ENCODE assay signal across 8 mouse cellular contexts in the genomic region with DNA sequence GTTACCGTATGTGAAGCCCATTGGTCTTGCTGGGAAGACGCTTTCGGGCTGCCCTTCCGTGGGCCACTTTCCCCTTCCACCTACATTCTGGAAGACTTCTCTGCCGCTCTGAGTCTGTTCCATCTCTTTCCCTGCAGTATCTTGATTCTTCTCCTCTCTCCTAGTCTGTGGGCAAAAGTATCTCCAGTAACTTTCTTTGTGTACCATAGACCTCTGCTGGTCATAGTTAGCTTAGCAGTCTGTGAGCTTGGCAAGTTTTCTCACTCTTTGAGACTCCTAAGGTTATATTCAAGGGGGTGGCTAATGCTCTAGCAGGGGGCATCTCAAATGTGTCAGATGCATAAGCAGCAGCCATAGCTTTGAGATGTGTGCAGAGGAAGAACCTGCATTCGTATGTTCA. TPM values are rescaled to one million over a fixed set of nuclear protein-coding genes. Genes with fewer than 3 reads are reported as not detected.
DNase-seq lines count a peak whose midpoint lies in the region; ATAC-seq and TF ChIP-seq lines count a peak whose summit lies in the region.

No protein-coding gene starts in this region.

- no peaks in the 10 kb centered on the region for H3K36me3 ChIP-seq in liver, embryonic 14.5 days (replicated peaks; ENCODE audit: control insufficient read depth, insufficient read depth, low read depth)
- no peaks in the 10 kb centered on the region for H3K36me3 ChIP-seq in midbrain, embryonic 14.5 days (ENCODE audit: control insufficient read depth, insufficient read depth, low read length)

- peak; percentile 96 for ATAC-seq in frontal cortex, adult (ENCODE audit: low TSS enrichment)
- no peak for ATAC-seq in liver, embryonic 14.5 days (ENCODE audit: insufficient read depth)
- peak; percentile 20; the same call in 1 of the 2 replicates for ATAC-seq in midbrain, embryonic 14.5 days (ENCODE audit: low FRiP score, low TSS enrichment)

- peak; percentile 9; the same call in 1 of the 2 replicates for TF ChIP-seq CTCF in liver, embryonic 14.5 days (IDR thresholded peaks at IDR 0.05; ENCODE audit: low read depth)

- no peak overlapping the region for H3K9ac ChIP-seq in liver, embryonic 14.5 days (replicated peaks)
- no peak overlapping the region for H3K9ac ChIP-seq in midbrain, embryonic 14.5 days (replicated peaks; ENCODE audit: low read length)

- 72% methylated on average over 6 of the region's 6 CpGs for WGBS in liver, embryonic 14.5 days (ENCODE audit: insufficient replicate concordance)
- WGBS in midbrain, embryonic 14.5 days, result 84% methylated on average over 6 of the region's 6 CpGs

- no peaks in the 10 kb centered on the region for H3K27me3 ChIP-seq in liver, embryonic 14.5 days (ENCODE audit: control insufficient read depth, insufficient read depth, low read length)
- no peaks in the 10 kb centered on the region for H3K27me3 ChIP-seq in midbrain, embryonic 14.5 days (ENCODE audit: control insufficient read depth, insufficient read depth, low read length)

- H3K4me3 ChIP-seq in liver, embryonic 14.5 days (ENCODE audit: insufficient read depth in 1 of 2, low read depth in 2 of 2, low read length in 2 of 2), result no peak overlapping the region
- H3K4me3 ChIP-seq in midbrain, embryonic 14.5 days (replicated peaks; ENCODE audit: low read depth, low read length), result no peak overlapping the region

- TF ChIP-seq EP300 in liver, embryonic 14.5 days (IDR thresholded peaks at IDR 0.05; ENCODE audit: low read depth), result no peak

- no peak for DNase-seq in frontal cortex, postnatal 25 days (ENCODE audit: low spot score in 2 of 2)
- DNase-seq in liver, embryonic 14.5 days (ENCODE audit: low read depth in 3 of 3, low spot score in 3 of 3), result no peak
- no peak for DNase-seq in liver
- peak; percentile 46 for DNase-seq in ZHBTc4 (ENCODE audit: low read depth, low spot score)
- DNase-seq in midbrain, embryonic 14.5 days, result peak; percentile 54
- DNase-seq in adrenal gland, adult 2 months, result no peak
- DNase-seq in urinary bladder, postnatal 4 days (ENCODE audit: low spot score in 2 of 2), result no peak

- H3K4me1 ChIP-seq in liver, embryonic 14.5 days (replicated peaks; ENCODE audit: control insufficient read depth in 2 of 2, insufficient read depth in 2 of 2, low read length in 1 of 2), result no peaks in the 10 kb centered on the region
- H3K4me1 ChIP-seq in midbrain, embryonic 14.5 days (ENCODE audit: control insufficient read depth, insufficient read depth, low read length), result no peaks in the 10 kb centered on the region

- H3K9me3 ChIP-seq in liver, embryonic 14.5 days (ENCODE audit: control insufficient read depth, low read length), result no peaks in the 10 kb centered on the region
- H3K9me3 ChIP-seq in midbrain, embryonic 14.5 days (ENCODE audit: control insufficient read depth, low read length), result no peaks in the 10 kb centered on the region

- no peak overlapping the region for H3K4me2 ChIP-seq in liver, embryonic 14.5 days (ENCODE audit: low read depth)
- H3K4me2 ChIP-seq in midbrain, embryonic 14.5 days (ENCODE audit: low read length), result no peak overlapping the region

- no peak overlapping the region for H3K27ac ChIP-seq in liver, embryonic 14.5 days
- H3K27ac ChIP-seq in midbrain, embryonic 14.5 days (replicated peaks; ENCODE audit: low read depth, low read length), result no peak overlapping the region

RNA-seq across cellular contexts. Expression of gene Pfn2, which starts 32.4 kb away (rescaled TPM):
- polyA plus RNA-seq in liver, embryonic 14.5 days (2012; rRNA removed), result 3.1 and 3.6 TPM in 2 replicates
- polyA plus RNA-seq in liver, embryonic 14.5 days (2014; fragmentation: Nextera tagmentation; extraction: Ambion mirVana), result 4.1 and 4.2 TPM in 2 replicates
- polyA plus RNA-seq in midbrain, embryonic 14.5 days (2014; fragmentation: Nextera tagmentation; extraction: Ambion mirVana), result 580 and 670 TPM in 2 replicates
- 10 to 100 TPM; 38.3 to 67.6 TPM for total RNA-seq in adrenal gland, adult 2 months (2021)
- 28.6 and 31.6 TPM in 2 replicates for polyA plus RNA-seq in adrenal gland, adult 2 months (2012; rRNA removed)

Comparison
In these comparisons a context has a peak if more than half of its experiments do, and no peak if none do; other contexts are left out.
1. DNase-seq: peak in ZHBTc4 (single experiment) and midbrain, embryonic 14.5 days (single experiment); none in frontal cortex, postnatal 25 days (0 of 2), liver, embryonic 14.5 days (0 of 3), liver (single experiment), adrenal gland, adult 2 months (single experiment) and urinary bladder, postnatal 4 days (0 of 2).
2. RNA of gene Pfn2, which starts 32.4 kb away (polyA plus RNA-seq): 580 to 670 TPM in midbrain, embryonic 14.5 days; 28.6 to 31.6 TPM in adrenal gland, adult 2 months and 3.1 to 4.2 TPM in liver, embryonic 14.5 days; every median in the first group is over 10 times any median in the second.